Mouse (Mus musculus) stomach, postnatal 0 days (tissue): ENCODE data around the gene Usp20.

Experiments used
- CTCF ChIP-seq: IDR thresholded peaks from 2 replicates; pipeline ENCODE4 v1.5.1; 2016; ENCODE audit warnings: antibody characterized with exemption, low read depth, mild to moderate bottlenecking, moderate library complexity
- EP300 ChIP-seq: optimal IDR thresholded peaks from 2 replicates; pipeline ENCODE3; 2016; ENCODE audit warnings: antibody characterized with exemption

DNA sequence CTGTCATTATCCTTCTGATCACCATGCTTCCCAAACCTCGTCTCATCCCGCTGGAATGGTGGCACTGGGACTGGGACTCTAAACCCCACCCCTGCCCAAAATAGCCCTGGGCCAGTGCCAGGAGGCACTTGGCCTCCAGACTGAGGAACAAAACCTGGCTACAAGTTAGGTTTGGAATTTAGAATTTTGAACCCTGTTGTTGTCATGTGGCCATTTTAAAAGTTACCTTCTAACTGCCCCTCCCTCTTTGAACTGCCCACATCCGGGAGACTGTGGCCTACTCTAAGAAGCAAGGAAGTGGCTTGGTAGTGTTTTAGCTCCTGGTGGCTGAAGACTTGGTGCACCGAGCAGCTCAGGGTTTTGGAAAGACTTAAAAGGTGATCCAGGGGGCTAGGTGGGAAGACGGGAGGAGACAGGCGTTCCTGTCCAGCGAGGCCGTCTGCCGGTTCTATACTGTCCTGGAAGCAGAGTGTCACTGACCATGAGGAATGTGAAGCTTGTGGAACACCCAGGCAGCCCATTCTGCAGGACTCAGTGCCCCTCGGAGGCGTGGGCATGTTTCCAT is 13.4 kb downstream of the Usp20 start:
- TF ChIP-seq EP300 (no peak), CTCF (no peak)
